Mouse (Mus musculus) lung, embryonic 16.5 days (tissue): ENCODE measurements around the gene Bnip1. TPM values are rescaled to one million over a fixed set of nuclear protein-coding genes. Genes with fewer than 3 reads are reported as not detected.

ENCODE experiments used
- ATAC-seq: fragments of 200-750 bp; cut with Nextera tagmentation; 2 replicates; pipeline ENCODE4 v1.8.0; 2017; ENCODE audit warnings: low read depth, mild to moderate bottlenecking, moderate library complexity
- H3K27ac ChIP-seq: fragments of 300-500 bp; sonication (generic); 2 replicates; pipeline ENCODE4 v1.5.1; 2014; ENCODE audit warnings: mild to moderate bottlenecking, control low read depth, low read length
- H3K27me3 ChIP-seq: fragments of 300-500 bp; sonication (generic); 2 replicates; pipeline ENCODE4 v1.6.1; 2014; ENCODE audit warnings: low read depth, low read length, mixed read lengths; ENCODE audit not compliant: control insufficient read depth, insufficient read depth
- H3K36me3 ChIP-seq: fragments of 300-500 bp; sonication (generic); 2 replicates; pipeline ENCODE4 v1.6.1; 2014; ENCODE audit warnings: low read length; ENCODE audit not compliant: control insufficient read depth, insufficient read depth
- H3K4me1 ChIP-seq: fragments of 300-500 bp; sonication (generic); replicated peaks from 2 replicates; pipeline ENCODE4 v1.6.1; 2014; ENCODE audit warnings: low read length, mixed read lengths; ENCODE audit not compliant: control insufficient read depth, insufficient read depth
- H3K4me2 ChIP-seq: fragments of 300-500 bp; sonication (generic); 2 replicates; pipeline ENCODE4 v1.6.1; 2014; ENCODE audit warnings: low read depth, low read length, control low read depth
- H3K4me3 ChIP-seq: fragments of 300-500 bp; sonication (generic); 2 replicates; pipeline ENCODE4 v1.5.1; 2014; ENCODE audit warnings: mild to moderate bottlenecking, low read length, control low read depth
- H3K9ac ChIP-seq: fragments of 300-500 bp; sonication (generic); 2 replicates; pipeline ENCODE4 v1.6.1; 2014; ENCODE audit warnings: low read length, control low read depth
- H3K9me3 ChIP-seq: fragments of 300-500 bp; sonication (generic); 2 replicates; pipeline ENCODE4 v1.6.1; 2016; ENCODE audit warnings: low read length; ENCODE audit not compliant: control insufficient read depth
- WGBS: fragments of 180-500 bp; shearing (Covaris S2); extraction: QIAGEN DNeasy Blood & Tissue Kit; methylation state at CpG from one replicate; pipeline ENCODE4 v1.1.7; 2014; 5-methylcytosine and 5-hydroxymethylcytosine counted together
- polyA plus RNA-seq: library from polyadenylated mRNA; unstranded; fragments of >200 nt; fragmentation: Nextera tagmentation; extraction: Ambion mirVana; gene quantifications from 2 replicates; pipeline ENCODE4 v1.2.1, GENCODE M21; 2015

Bnip1 gene
- 45.2 and 47.7 TPM in 2 replicates for polyA plus RNA-seq

- Histone ChIP-seq H3K27ac (peak within 1 kb of the TSS; percentile 97), H3K36me3 (peaks cover 10% of the 10 kb centered on the region), H3K4me3 (peak within 1 kb of the TSS; percentile 87), H3K27me3 (no peaks in the 10 kb centered on the region), H3K4me2 (peak within 1 kb of the TSS; percentile 85), H3K4me1 (peaks cover 9% of the 10 kb centered on the region), H3K9ac (peak within 1 kb of the TSS; percentile 89), H3K9me3 (no peaks in the 10 kb centered on the region)
- under 1% methylated on average over 42 of the region's 42 CpGs for WGBS
- peak; percentile 91 for ATAC-seq
Observed at GRCm38 (mm10) chr17:26780750-26781571, at the start of gene Bnip1. TSS of gene Bnip1 (plus strand) at chr17:26781066.

DNA sequence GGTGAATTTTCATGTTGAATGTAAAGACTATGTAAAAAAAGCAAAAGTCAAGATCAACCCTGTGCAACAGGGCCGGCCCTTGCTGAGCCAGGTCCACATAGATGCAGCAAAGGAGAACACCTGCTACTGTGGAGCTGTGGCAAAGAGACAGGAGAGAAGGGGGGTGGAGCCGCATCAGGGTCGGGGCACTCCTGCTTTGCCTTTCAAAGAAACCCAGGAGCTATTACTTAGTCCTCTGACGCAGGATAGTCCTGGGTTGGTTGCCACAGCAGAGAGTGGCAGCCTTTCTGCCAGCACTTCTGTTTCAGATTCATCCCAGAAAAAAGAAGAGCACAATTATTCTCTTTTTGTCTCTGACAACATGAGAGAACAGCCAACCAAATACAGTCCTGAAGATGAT lies 38.3 kb upstream of the Bnip1 start:
- Histone ChIP-seq H3K27ac (no peak overlapping the region), H3K4me2 (no peak overlapping the region), H3K9me3 (no peaks in the 10 kb centered on the region), H3K36me3 (no peaks in the 10 kb centered on the region), H3K9ac (no peak overlapping the region), H3K4me3 (no peak overlapping the region), H3K4me1 (no peaks in the 10 kb centered on the region), H3K27me3 (no peaks in the 10 kb centered on the region)
- 58% methylated on average over 4 of the region's 4 CpGs for WGBS
- ATAC-seq = no peak

GRCm38 (mm10) chr17:26743294-26743693 lies 37.6 kb upstream of the Bnip1 start:
- 63% methylated on average over 1 of the region's 1 CpGs for WGBS
- H3K9me3 ChIP-seq = no peaks in the 10 kb centered on the region
- H3K27ac ChIP-seq = no peak overlapping the region
- H3K9ac ChIP-seq = no peak overlapping the region
- H3K36me3 ChIP-seq = no peaks in the 10 kb centered on the region
- no peaks in the 10 kb centered on the region for H3K4me1 ChIP-seq
- ATAC-seq = no peak
- H3K27me3 ChIP-seq = no peaks in the 10 kb centered on the region
- no peak overlapping the region for H3K4me2 ChIP-seq
- H3K4me3 ChIP-seq = no peak overlapping the region

DNA sequence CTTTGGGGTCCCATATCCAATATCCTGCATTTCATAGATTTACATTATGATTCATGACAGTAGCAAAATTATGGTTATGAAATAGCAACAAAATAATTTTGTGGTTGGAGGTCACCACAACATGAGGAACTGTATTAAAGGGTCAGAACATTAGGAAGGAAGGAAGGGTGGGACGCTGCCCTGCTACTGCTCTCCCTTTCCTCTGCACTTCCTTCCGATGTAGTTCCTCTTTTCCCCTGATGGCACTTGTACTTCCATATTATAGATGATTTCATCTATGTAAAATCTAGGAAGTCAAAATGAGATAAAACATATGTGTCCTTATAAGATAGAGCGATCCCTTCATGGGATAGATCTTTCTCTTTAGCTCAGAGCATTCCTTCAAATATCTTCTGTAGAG lies 30.9 kb upstream of the Bnip1 start:
- 78% methylated on average over 3 of the region's 3 CpGs for WGBS
- Histone ChIP-seq H3K4me3 (no peak overlapping the region), H3K9me3 (no peaks in the 10 kb centered on the region), H3K9ac (no peak overlapping the region), H3K27me3 (no peaks in the 10 kb centered on the region), H3K4me1 (no peaks in the 10 kb centered on the region), H3K27ac (no peak overlapping the region), H3K36me3 (no peaks in the 10 kb centered on the region), H3K4me2 (no peak overlapping the region)
- no peak for ATAC-seq

DNA sequence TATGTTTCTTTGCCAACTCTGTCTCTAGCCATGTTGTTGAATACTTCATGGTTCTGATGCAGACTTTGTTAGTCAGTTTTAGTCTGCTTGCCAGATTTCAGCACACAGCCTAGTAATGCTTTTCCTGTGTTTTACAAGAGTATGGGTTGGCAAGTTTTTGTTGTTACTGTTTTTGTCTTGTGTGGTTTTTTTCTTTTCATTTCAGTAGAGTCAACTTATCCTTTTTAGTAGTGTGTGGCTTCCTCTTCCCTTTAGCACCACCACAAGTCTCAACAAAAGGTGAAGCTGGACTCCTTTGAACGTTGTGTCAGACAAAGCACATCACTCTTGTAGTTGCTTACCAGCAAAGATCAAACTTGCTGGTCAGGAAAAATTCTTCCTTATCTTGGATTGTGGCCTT lies 28.6 kb upstream of the Bnip1 start:
- H3K4me3 ChIP-seq = no peak overlapping the region
- no peak overlapping the region for H3K9ac ChIP-seq
- H3K27me3 ChIP-seq = no peaks in the 10 kb centered on the region
- ATAC-seq = no peak
- no peaks in the 10 kb centered on the region for H3K4me1 ChIP-seq
- H3K27ac ChIP-seq = no peak overlapping the region
- H3K4me2 ChIP-seq = no peak overlapping the region
- WGBS = 71% methylated on average over 1 of the region's 1 CpGs
- no peaks in the 10 kb centered on the region for H3K36me3 ChIP-seq
- H3K9me3 ChIP-seq = no peaks in the 10 kb centered on the region

DNA sequence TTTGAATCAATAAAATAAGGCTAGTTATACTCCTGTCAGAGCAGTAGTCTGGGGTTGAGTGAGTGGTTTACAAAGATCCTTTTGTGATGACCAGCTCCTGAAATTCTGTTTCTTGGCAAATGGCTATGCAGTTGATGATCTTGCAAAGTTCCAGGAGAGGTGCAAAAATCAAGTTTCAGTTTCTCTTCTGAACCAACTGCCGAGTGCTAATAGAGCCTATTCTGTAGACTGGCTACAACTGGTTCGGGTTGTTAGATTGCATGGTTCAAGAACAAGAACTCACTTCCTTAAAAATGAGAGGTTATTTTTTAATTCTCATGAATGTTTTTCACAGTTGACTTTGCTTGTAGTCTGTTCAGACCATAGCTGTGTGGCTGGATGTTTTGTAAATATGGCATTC lies 27.4 kb upstream of the Bnip1 start:
- no peak for ATAC-seq
- Histone ChIP-seq H3K36me3 (no peaks in the 10 kb centered on the region), H3K4me2 (no peak overlapping the region), H3K4me1 (no peaks in the 10 kb centered on the region), H3K27me3 (no peaks in the 10 kb centered on the region), H3K4me3 (no peak overlapping the region), H3K9ac (no peak overlapping the region), H3K9me3 (no peaks in the 10 kb centered on the region), H3K27ac (no peak overlapping the region)
- 76% methylated on average over 2 of the region's 2 CpGs for WGBS

DNA sequence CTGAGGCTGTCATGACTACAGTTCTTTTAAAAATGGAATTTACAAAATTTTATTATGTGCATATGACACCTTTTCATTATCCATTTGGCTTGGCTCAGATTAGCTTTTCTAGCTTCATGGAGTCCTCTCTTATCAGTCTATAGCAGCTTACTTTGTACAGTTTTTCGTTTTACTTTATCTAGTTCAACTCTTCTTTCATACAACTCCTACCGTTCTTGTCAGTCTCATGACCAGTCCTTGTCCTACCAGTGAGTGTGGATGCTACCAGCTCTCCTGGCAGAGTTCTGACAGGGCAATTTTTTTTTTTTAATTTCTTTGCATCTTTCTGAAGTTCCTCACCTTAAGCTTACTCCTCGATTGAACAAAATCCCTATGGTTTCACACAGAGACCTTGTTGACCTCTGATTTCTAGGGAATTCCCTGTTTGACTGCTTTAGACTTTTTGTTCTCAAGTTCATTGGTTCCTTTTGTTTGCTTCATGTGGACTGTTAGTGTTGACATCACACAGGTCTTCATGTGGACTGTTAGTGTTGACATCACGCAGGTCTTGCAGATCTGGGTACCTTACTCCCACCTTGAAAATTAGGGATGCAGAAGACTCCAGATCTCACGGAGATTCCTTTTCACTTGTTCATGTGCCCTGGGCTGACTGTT lies 13.6 kb upstream of the Bnip1 start:
- Histone ChIP-seq H3K27me3 (no peaks in the 10 kb centered on the region), H3K36me3 (no peaks in the 10 kb centered on the region; the same call in 1 of the 2 replicates), H3K9ac (no peak overlapping the region), H3K9me3 (no peaks in the 10 kb centered on the region), H3K4me1 (no peaks in the 10 kb centered on the region), H3K4me2 (no peak overlapping the region), H3K4me3 (no peak overlapping the region), H3K27ac (no peak overlapping the region)
- 85% methylated on average over 5 of the region's 5 CpGs for WGBS
- ATAC-seq = no peak

DNA sequence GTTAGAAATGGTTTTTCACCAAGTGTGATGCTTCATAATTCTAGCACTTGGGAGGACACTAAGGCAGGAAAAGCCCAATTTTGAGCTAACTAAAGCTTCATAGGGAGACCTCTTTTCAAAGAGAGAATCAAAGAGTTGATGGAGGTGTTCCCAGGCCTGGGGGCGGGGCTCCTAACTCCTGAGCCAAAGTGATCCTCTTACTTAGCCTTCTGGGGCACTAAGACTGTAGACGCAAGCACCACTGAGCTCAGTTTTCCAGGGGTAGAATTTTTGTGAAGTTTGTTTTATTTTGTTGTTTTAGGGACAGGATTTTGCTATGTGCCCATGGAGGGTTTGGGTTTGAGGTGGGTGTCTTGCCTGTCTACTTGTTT lies 13.1 kb upstream of the Bnip1 start:
- H3K9me3 ChIP-seq = no peaks in the 10 kb centered on the region
- no peak overlapping the region for H3K9ac ChIP-seq
- no peak for ATAC-seq
- no peaks in the 10 kb centered on the region for H3K4me1 ChIP-seq
- 73% methylated on average over 2 of the region's 2 CpGs for WGBS
- H3K27me3 ChIP-seq = no peaks in the 10 kb centered on the region
- H3K4me2 ChIP-seq = no peak overlapping the region
- H3K36me3 ChIP-seq = no peaks in the 10 kb centered on the region; the same call in 1 of the 2 replicates
- H3K4me3 ChIP-seq = no peak overlapping the region
- no peak overlapping the region for H3K27ac ChIP-seq

DNA sequence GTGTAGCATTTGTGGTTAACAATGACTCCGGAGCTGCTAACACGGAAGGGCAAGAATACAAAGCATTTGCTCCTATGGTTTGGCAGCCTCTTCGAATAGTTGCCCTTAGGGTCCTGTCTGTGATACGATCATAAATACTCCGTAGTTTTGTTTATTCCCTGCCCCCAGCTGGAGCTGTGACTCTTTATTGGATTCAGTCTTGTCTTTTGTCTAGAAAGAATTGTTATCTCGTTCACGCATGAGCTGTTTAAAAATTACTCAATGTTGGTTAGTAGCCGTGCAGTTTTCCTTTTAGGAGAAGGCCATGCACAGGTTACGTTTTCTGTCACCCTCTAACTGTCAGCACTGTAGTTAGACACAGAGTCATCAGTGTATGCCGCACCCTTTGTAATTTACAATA lies 4.7 kb upstream of the Bnip1 start:
- Histone ChIP-seq H3K27me3 (no peaks in the 10 kb centered on the region), H3K27ac (no peak overlapping the region), H3K9me3 (no peaks in the 10 kb centered on the region), H3K36me3 (no peaks in the 10 kb centered on the region), H3K4me3 (no peak overlapping the region), H3K9ac (no peak overlapping the region), H3K4me2 (no peak overlapping the region), H3K4me1 (no peaks in the 10 kb centered on the region)
- no peak for ATAC-seq
- 57% methylated on average over 10 of the region's 10 CpGs for WGBS
